Mouse (Mus musculus) kidney, adult 2 months (tissue): Measurements from ENCODE around the gene Pet117.

Experiments
- CTCF ChIP-seq: fragments of 200-500 bp; conservative IDR thresholded peaks from 2 replicates; pipeline ENCODE4 v1.5.1; 2011; ENCODE audit warnings: low read depth, mild to moderate bottlenecking, control low read depth, low read length, moderate library complexity, mixed read lengths; ENCODE audit not compliant: insufficient read depth, insufficient read length
- POLR2A ChIP-seq: fragments of 200-500 bp; IDR thresholded peaks from one replicate; pipeline ENCODE4 v1.6.1; 2011; ENCODE audit warnings: low read depth, low read length, control low read depth

GRCm38 (mm10) chr2:144375063-144375703, 6.4 kb downstream of the Pet117 start:
- TF ChIP-seq CTCF (no peak), POLR2A (no peak)
